Mouse (Mus musculus): Measurements from ENCODE around the gene Brwd1.
A peak's percentile ranks its signal among the peaks of the same experiment; 100 is the strongest.
"Not testable (repeated sequence)": the region's sequence is repeated elsewhere in the genome, so short reads cannot be mapped to it uniquely, and the experiment has no call there.

The Brwd1 gene

DNA sequence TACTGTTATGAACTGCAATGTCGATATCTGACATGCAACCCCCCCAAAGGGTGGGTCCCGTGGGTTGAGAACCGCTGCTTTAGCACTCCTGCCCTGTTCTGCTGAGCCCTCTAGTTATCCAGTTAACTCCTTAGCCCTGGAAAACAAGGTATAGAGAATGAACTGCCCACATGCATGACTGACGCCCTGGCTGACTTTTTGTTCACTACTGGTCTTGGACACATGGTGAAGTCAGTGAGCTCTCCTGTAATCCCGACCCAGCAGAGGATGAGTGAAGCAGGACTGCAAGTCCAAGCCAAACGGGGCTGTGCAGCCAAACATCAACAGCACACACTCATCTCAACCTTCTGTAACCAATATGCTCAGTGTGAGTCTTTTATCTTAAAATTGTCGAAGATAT, 1.8 kb downstream of the Brwd1 start:
- no peak for DNase-seq (ENCODE audit: low spot score)

DNA sequence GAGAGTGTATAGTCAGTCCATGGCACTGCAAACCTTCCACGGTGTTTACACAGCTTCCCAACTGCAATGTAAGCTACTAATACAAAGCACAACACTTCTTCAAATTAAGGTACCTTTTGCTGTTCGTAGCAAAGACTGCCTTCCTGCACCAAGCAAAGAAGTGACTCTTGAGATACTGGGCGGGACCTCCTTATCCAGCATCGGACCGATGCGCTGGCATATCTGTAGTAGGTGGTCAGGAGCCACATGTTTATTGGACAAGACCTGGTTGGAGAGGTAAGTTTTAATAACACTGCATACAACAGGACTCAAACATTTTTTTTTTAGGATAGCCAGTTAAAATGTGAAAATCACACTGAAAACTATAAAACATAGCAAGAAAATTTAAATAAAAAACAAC, 14.0 kb downstream of the Brwd1 start:
- DNase-seq (ENCODE audit: low spot score), result no peak

DNA sequence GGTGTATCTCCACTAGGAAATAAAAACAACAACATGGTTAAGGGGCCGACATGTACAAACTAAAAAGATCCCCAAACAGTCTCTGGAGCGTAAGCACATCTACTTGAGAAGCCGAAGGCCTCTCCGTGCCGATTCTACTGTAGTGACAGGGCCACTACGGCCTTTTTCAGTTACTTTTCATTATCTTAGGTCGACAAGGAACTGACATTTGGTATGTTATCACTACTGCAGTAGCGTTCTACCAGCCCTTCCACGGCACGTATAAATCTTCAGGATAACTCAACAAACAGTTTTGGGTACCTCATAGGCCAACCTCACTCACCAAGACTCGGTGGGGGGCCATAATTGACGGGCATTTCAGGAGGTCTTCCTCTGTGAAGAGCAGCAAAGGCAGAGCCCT, 16.2 kb downstream of the Brwd1 start:
- DNase-seq (ENCODE audit: low spot score), result no peak

DNA sequence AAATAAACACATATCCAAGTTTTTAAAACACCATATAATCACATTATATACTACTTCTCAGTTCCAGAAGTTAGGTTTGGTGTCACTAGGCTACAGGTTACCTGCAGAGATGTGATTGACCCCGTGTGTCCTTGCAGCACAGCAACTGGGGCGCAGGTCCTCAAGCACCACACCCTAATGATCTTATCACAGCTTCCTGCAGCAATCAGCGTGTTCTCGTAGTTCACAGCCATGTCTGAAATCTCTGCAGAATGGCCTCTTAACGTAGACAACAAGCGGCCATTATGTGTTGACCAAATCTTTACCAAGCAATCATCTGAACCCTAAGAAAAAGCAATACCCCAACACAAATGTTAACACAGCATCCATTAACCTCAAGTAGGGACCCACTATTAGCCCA, 17.7 kb downstream of the Brwd1 start:
- DNase-seq (ENCODE audit: low spot score), result no peak

DNA sequence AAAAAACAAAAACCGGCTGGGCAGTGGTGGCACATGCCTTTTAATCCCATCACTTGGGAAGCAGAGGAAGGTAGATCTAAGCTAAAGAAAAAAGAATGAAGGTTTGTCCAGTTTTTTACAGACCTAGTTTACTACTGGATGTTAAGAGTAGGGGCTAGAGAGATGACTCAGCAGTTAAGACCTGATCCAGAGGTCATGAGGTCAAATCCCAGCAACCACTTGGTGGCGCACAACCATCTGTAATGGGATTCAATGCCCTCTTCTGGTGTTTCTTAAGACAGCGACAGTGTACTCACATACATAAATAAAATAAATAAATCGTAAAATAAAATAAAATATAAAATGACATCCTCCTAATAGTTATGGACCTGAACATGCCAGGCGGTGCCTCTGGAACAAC, 38.2 kb downstream of the Brwd1 start:
- DNase-seq (ENCODE audit: low spot score), result peak; percentile 69

DNA sequence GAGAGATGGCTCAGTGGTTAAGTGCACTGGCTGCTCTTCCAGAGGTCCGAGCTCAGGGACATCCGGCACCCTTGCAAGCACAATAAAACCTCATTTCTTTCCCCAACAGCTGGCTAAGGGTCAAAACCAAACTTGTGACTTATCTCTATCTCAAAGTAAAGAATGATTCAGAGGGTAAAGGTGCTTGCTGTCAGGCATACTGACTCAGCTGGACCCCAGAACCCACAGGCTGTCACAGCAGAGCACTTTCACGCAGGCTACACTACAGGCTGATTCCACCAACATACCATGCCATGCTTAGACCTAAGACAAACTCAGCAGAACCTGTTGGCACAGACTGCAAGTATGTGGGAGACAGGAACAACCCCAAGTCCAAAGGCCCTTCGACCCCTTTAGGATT, 41.6 kb downstream of the Brwd1 start:
- no peak for DNase-seq (ENCODE audit: low spot score)

DNA sequence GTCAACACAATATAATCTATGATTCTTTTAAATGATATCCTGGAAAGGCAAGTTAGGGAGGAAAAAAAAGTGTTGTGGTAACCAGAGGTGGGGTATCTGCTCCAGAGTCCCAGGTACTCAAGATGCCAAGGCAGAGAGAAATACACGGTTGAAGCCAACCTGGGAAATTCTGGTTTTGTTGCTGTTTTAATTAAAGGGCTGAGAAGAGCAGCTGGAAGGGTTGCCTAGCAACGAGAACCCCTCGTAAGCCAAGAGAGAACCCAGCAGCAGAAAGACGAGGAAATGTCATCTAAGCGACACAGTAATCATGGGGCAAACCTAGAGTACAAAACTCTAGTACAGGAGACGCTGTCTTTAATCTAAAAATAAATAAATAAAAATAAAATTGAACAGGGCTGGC, 42.8 kb downstream of the Brwd1 start:
- no peak for DNase-seq (ENCODE audit: low spot score)

DNA sequence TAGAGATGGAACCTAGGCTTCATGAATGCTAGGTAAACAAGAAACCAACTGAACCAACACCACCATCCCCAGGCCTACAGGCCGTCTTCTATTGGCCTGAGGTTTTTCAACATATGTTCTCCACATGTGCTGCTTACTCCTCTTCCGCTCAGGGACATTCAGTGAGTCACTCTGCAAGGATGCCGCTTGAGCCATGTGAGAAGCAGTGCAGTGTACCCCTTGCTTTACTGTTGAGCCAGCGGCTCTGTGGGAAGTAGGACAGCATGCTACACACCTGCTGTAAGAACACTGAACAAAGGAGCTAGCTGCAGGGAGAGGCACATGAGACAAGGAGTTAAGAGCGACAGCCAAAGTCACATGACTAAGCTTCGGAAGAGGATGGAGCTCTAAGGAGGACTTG, 47.9 kb downstream of the Brwd1 start:
- no peak for DNase-seq (ENCODE audit: low spot score)

DNA sequence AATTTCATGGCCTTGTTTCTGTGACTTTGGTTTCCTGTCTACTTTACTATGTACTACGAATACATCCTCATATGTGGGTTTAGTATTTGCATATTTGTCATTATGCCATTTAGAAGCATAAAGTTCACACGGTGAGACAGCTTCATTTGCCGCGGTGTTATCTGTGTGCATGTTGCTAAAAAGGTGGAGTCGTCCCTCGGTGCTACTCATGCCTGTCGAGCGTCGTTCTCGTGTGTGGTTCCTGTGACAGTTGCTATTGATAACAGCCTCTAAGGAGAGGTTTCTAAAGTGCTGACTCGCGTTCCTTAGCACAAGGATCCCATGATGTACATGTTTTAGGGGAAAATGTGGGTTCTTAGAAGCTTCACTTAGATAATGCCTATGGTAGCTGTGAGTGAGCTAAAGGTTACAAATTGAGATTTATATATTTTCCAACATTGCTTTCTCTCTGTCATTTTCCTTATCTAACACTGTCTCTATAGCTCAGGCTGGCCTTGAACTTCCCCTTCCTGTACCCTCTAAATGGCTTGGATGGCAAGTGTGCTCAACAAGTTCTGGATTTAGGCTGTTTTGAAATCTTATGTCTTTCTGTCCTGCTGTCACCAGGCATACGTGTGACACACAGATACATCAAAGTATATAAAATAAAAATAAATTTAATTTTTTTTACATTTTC, 49.8 kb downstream of the Brwd1 start:
- DNase-seq (ENCODE audit: low spot score), result no peak

DNA sequence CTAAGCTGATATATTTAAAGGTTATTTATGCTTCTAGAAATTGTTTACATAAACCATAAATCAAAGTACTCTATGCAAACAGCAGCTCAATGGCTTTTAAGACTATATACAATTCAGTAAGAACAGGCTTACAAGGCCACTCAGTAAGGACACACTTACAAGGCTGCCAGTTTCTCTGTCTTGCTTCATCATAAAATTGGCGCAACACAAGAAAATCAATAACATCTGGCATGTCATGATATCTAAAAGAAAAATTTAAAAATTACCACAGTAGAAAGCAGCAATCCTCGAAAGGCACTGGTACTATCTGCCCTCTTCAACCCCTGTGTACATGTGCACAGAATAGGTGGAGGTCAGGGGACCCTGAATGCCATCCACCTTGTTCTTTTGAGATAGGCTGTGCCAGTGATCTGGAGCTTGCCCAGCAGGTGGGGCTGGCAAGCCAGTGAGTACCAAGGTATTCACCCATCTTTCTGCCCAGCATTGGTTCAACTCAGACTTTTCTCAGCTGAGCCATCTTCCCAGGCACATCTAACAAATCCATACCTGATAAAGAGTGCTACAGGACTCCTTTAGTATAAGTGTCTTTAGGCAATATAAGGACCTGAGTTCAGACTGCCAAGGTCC, 51.7 kb downstream of the Brwd1 start:
- DNase-seq (ENCODE audit: low spot score), result peak; percentile 17

DNA sequence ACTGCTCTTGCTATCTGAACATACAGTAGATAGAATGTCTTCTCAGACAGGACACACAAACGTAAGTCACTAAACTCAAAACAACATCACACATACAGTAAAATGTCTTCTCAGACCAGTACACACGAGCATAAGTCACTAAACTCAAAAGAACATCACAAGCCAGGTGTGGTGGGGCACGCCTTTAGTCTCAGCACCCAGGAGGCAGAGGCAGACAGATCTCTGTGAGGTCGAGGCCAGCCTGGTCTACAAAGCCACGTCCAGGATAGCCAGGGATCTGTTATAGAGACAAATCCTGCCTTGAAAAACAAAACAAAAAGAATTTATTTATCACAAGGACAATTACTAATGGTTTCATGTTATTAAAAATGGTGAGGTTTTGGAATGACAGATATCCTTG, 56.1 kb downstream of the Brwd1 start:
- DNase-seq (ENCODE audit: low spot score), result no peak

DNA sequence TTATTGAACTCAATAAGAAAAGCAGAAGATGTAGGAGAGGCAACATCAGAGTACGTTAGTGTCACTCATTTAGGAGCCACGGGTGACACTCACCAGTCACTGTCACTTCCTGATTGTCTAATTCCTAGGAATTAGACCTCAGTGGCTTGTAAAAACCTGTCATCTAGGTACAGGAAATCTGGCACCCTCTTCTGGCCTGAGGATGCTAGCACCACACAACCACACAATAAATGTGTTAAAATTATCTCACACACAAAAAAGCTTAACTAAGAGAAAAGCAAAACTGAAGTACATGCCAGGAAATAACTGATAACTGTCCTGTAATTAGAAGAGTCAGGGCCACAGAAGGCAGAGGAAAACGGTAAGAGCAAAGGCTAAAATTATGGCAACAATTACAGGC, 57.1 kb downstream of the Brwd1 start:
- no peak for DNase-seq (ENCODE audit: low spot score)

DNA sequence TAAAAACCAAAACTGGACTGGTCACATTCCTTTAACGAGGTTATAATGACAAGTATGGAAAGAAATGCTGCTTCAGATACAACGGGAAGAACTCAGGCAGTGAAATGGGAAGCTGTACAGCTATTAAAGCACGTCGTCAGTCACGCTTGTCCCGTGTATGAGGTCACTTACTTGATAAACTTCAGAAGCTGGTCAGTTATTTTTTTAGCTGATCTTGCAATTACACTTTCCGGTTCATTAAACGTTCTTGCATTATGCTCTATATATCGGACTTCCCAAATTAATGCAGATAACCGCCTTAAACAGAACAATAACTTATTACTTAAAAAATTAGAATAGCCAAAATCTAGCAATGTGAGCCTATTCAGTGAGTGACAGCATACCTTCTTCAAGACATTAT, 61.3 kb downstream of the Brwd1 start:
- no peak for DNase-seq (ENCODE audit: low spot score)

DNA sequence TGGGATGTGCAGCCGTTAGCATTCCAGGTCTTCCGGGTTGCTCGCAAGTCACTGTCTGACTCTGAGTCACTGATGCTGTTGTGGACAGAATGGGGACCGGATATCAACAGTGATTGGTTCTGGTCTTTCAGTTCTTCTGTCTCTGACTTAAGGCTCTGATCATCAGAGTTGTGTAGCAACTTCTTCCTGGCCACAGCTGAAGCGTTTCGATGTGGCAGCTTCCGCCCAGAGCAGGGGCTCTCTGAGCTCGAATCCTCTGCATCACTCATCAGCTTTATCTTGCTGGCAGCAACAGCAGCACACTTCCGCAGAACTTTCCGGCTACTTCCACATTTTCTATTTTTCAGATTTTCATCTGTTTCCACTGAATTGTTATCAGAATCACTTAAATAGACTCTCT, 73.2 kb downstream of the Brwd1 start:
- not testable (repeated sequence) for DNase-seq (ENCODE audit: low spot score)

DNA sequence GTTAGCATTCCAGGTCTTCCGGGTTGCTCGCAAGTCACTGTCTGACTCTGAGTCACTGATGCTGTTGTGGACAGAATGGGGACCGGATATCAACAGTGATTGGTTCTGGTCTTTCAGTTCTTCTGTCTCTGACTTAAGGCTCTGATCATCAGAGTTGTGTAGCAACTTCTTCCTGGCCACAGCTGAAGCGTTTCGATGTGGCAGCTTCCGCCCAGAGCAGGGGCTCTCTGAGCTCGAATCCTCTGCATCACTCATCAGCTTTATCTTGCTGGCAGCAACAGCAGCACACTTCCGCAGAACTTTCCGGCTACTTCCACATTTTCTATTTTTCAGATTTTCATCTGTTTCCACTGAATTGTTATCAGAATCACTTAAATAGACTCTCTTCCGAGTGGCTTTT, 78.0 kb downstream of the Brwd1 start:
- DNase-seq (ENCODE audit: low spot score), result not testable (repeated sequence)

DNA sequence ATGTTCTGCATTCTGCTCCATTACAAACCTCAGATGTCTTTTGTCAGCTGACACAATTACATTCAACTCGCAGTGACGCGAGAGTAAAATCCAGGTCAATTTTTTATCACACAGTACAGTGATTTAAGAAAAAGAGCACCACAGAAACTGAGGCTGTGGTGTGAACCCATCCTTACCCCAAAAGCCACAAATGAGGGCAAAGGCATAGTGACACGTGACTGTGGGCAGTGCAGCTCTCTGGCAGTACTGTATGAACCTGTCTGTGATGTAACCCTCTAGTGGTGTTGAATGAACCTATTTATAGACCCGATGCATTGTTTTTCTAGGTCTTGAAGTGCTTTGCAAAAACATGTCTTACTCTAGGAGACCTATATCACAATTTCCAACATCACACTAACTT, 83.0 kb downstream of the Brwd1 start:
- no peak for DNase-seq (ENCODE audit: low spot score)

DNA sequence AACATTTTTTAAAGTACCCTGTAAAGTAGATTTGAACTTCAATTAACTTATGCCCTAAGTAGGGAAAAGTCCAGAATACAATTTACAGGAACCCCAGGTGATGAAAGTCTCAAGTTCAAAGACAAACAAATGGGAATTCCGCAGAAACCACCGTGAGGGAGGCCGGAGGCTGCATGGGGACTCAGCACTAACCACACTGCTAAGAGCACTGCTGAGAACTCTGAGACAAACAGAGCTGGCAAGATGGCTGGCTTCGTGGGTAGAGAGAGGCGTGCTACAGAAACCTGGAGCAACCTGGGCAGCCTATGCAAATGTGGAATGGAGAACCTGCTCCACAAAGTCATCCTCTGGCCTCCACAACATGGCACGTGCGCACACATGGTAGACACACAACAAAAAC, 86.2 kb downstream of the Brwd1 start:
- DNase-seq (ENCODE audit: low spot score), result no peak

DNA sequence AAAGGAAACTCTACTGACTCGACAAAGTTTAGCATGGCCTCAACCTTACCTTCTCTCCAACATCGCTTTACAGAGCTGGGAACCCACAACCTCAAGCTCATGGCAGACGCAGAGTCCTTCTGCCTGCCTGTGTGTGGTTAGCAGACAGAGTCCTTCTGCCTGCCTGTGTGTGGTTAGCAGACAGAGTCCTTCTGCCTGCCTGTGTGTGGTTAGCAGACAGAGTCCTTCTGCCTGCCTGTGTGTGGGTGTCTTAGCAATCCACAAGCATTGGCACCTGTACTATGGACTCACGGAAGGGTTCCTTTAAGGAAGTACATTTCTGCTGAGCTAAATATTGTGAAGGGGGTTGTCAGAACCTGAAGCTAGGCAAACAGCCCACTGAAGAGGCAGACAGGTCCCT, 87.8 kb downstream of the Brwd1 start:
- not testable (repeated sequence) for DNase-seq (ENCODE audit: low spot score)

DNA sequence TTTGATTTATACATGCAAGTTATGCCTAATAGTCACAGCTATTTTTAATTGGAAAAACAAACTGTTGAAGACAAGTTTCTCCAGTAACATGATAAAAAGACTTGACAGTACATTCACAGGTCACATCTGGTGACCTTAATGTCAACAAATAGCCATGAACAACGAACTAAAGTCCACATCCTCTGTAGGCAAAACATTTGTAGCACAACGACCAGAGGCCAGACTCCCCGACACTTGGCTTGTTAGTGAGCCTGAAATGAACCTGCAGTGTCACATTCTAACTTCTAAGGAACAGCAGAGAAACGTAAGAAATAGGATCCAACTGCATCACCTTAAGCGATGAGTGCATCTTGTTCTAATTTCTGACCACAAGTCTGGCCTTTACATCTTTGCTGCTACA, 89.7 kb downstream of the Brwd1 start:
- no peak for DNase-seq (ENCODE audit: low spot score)

DNA sequence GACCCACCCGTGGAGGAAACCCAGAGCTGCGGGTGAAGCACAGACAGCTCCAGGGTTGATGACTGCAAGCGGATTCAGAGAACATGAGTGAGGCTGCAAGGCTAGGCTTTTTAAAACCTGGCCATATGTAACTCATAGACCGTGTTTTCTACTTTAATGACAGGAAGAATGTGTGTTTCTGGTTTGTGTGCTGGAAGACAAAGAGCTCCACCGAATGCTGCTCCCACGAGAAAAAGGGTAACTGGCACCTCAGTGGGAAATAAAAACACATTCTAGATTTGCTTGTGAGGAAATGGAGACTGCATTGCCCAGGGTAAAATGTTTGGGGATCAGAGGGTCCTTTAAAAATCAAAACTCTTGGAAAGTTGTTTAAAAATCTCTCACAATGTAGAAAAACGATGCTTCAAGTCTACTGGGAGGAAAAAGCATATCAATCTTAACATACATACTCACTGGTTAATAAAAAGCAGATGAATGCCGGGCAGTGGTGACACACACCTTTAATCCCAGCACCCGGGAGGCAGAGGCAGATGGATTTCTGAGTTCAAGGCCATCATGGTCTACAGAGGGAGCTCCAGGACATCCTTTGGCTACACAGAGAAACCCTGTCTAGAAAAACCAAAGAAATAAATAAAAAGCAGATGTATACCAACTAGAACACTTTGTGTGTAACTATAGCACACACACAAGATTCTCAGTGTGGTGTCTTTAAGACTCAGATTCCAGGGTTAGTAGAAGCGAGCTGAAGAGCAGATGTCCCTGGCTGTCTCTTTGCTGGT, 91.0 kb downstream of the Brwd1 start:
- DNase-seq (ENCODE audit: low spot score), result peak; percentile 23

DNA sequence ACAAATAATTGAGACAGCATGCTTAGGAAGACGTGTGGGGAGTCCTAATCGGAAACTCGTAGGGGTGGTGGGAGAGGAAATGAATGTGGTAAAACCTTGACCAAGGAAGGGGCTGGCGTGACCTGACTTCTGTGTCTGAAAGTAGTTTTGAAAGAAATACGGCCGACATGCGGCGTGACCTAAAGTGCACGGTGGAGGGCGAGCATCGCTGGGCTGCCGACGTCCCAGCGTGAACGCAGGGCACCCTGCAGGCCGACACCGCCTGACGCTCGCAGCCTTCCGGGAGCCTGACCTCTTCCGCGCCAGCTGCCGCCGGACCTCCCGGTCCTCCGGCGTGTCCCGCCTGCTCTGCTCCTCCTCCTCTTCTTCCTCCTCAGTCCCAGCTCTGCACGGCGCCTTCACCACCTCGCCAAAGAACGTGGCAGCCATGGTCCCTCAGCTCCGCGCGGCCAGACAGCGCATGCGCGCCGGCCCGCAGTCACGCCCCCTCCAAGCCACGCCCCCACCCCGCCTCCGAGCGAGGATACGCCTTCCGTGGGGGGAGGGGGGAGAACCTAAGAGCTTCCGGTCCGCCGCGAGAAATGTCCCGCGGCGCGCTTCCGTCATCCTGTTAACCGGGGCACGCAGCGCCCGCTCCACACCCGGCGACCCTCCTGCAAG, 91.7 kb downstream of the Brwd1 start, which contains the start of gene Psmg1:
TSS of gene Psmg1 (minus strand) at position 499 of the 660 bp plus-strand sequence.
- peak; percentile 98 for DNase-seq (ENCODE audit: low spot score)

DNA sequence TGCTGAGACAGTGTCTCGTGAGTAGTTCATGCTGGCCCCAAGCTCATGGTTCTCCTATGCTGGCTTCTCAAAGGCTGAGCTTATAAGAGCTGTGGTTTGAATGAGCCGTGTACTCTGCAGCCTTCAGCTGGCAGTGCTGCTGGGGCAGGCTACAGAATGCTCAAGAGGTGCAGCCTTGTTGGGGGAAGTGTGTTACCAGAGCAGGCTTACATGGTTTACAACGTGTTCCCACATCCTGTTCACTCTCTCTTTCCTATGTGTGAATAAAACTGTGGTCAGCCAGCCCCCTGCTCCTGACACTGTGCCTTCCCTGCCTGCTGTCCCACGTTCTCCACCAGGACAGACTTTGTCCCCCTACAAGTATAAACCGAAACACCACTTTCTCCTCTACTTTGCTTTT, 97.4 kb downstream of the Brwd1 start:
- no peak for DNase-seq (ENCODE audit: low spot score)

DNA sequence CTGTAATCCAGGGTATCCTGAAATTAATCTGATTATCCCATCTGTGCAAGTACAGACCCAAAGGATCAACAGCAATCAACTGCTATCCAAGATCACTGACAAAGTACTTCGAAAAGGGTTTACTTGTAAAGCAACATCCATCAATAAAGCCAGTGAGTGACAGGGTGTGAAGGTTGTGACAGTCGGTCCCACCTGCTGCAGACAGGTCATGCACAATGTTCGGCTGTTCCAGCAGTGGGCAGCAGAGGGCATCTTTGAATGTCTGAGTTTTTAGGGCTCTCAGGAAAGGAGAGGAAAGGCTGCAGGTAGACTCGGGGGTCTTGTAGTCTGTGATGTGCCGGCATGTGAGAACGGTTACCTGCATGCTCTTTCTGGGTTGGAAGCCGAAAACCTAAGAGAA, 98.7 kb downstream of the Brwd1 start:
- DNase-seq (ENCODE audit: low spot score), result peak; percentile 49
